Mouse (Mus musculus) cerebellum, adult 18-20 months (tissue): ENCODE data around the gene Parm1.

Experiments
- DNase-seq, 2 experiments: peaks; one replicate each; pipeline ENCODE4 v3.0.0; 2021

Gene Parm1

GRCm38 (mm10) chr5:91655263-91655662 is 137.8 kb downstream of the Parm1 start:
- DNase-seq, result no peak

- DNase-seq, result no peak
These were observed 145.3 kb downstream of the Parm1 start for GRCm38 (mm10) chr5:91662715-91663114.

- no peak for DNase-seq
These were observed 149.7 kb downstream of the Parm1 start for GRCm38 (mm10) chr5:91667127-91667526.

- no peak for DNase-seq
These were observed 151.8 kb downstream of the Parm1 start for GRCm38 (mm10) chr5:91669235-91669634.
